Mouse (Mus musculus) ovary, adult 2 months (tissue): ENCODE data around the gene Klf3. TPM values are rescaled to one million over a fixed set of nuclear protein-coding genes. Genes with fewer than 3 reads are reported as not detected.

Experiments
- polyA plus RNA-seq: library from polyadenylated mRNA; depleted of rRNA; stranded (reverse); fragments of >200 nt; gene quantifications from 2 replicates; pipeline ENCODE4 v1.2.3, GENCODE M21; 2012; rRNA removed

Gene Klf3
- 84.7 and 86.9 TPM in 2 replicates for polyA plus RNA-seq

DNA sequence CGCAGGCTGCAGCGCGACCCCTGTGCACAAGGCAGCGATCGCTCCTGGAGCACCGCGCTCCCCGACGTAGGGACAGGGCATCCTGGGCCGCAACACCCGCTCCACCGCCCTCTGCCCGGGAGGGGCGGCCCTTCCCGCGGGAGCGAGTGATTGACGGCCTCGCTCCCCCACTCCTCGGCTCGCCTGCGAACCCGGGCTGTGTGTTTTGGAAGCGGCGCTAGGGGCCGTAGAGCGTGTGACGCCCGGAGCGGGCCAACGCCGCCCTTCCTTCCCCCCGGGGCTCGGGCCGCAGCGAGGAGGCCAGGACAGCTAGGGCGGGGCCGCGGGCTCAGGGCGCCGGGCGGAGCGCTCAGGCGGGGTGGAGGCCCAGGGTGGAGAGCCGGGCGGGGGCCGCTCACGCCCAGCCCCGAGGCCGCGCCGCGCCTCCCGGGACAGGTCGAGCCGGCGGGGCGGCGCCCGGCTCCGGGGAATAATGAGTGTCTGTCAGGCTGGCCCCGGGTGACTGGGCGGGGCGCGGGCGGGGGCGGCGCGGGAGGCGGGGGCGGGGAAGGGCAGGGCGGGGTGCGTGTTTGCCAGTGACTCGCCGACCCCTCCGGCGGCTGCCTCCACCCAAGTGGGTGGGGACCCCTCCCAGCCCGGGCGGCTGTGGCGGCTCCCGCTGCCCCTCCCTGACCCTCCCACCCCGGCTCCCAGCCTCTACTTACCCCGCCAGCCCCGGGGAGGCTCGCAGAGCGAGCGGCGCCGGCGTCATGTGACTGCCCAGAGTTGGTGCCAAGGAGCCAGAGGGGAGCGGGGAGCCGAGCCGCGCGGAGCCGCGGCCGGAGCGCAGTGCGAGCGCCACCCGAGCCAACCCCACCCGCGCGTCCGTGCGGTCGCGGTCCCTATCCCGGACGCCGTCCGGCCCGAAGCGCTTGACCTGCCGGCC, at the start of gene Klf3:
TSS of gene Klf3 (plus strand) at position 594 of the 925 bp plus-strand sequence.

Other genes with a start within 250 kb of the Klf3 start
- 0.92 and 1.4 TPM in 2 replicates for gene Tlr1, start 130.2 kb downstream of the Klf3 start, polyA plus RNA-seq
- 0.42 and 1.1 TPM in 2 replicates for gene Tlr6, start 156.7 kb downstream of the Klf3 start, polyA plus RNA-seq
- gene Fam114a1, start 166.7 kb downstream of the Klf3 start, polyA plus RNA-seq = 30.8 and 53.2 TPM in 2 replicates